Mouse (Mus musculus) heart, postnatal 36 days (tissue): ENCODE data around the gene Nol9. TPM values are rescaled to one million over a fixed set of nuclear protein-coding genes. Genes with fewer than 3 reads are reported as not detected.

Source experiments
- total RNA-seq, 2 experiments: library from RNA; stranded (reverse); gene quantifications; 2 replicates each; pipeline ENCODE4 v1.2.3; 2021

Gene Nol9
- total RNA-seq, 2 experiments from 2014 or later: 10.1 to 10.5 TPM

Other genes with a start within 250 kb of the Nol9 start
- 100 to 1,000 TPM; 217 to 218 TPM for gene Camta1, start 177.4 kb upstream of the Nol9 start, total RNA-seq
- 10 to 100 TPM; 72.7 to 88.8 TPM for gene Dnajc11, start 105.6 kb upstream of the Nol9 start, total RNA-seq
- 10 to 100 TPM; 12.8 to 12.9 TPM for gene Thap3, start 50.3 kb upstream of the Nol9 start, total RNA-seq
- 1 to 10 TPM; 6.4 to 7.0 TPM for gene Phf13, start 43.1 kb upstream of the Nol9 start, total RNA-seq
- gene Klhl21, start 30.5 kb upstream of the Nol9 start, total RNA-seq: 10 to 100 TPM; 86.2 to 91.5 TPM
- gene Zbtb48, start 11.7 kb upstream of the Nol9 start, total RNA-seq: 1 to 10 TPM; 3.5 to 4.4 TPM
- gene Tas1r1, start 753 bp upstream of the Nol9 start, total RNA-seq: not detected
- gene Plekhg5, start 33.2 kb downstream of the Nol9 start, total RNA-seq: 10 to 100 TPM; 14.9 to 21.9 TPM
- gene Tnfrsf25, start 76.6 kb downstream of the Nol9 start, total RNA-seq: 1 to 10 TPM in 1 of 2 experiments, under 1 TPM in 1; 0.81 to 3.2 TPM
- 1 to 10 TPM; 1.8 to 2.7 TPM for gene Espn, start 113.0 kb downstream of the Nol9 start, total RNA-seq
- not detected for gene Hes2, start 119.5 kb downstream of the Nol9 start, total RNA-seq
- gene Acot7, start 138.8 kb downstream of the Nol9 start, total RNA-seq: 10 to 100 TPM; 58.7 to 59.1 TPM
- 10 to 100 TPM; 10.7 to 14.0 TPM for gene Gpr153, start 234.9 kb downstream of the Nol9 start, total RNA-seq